Mouse (Mus musculus) heart, embryonic 16.5 days (tissue): ENCODE measurements around the gene Efs. TPM values are rescaled to one million over a fixed set of nuclear protein-coding genes. Genes with fewer than 3 reads are reported as not detected.

Experiments used
- ATAC-seq: fragments of 200-750 bp; cut with Nextera tagmentation; replicated peaks from 2 replicates; pipeline ENCODE4 v1.8.0; 2017; ENCODE audit warnings: moderate number of reproducible peaks; ENCODE audit not compliant: insufficient read depth, low FRiP score; ENCODE audit errors: extremely low read depth
- H3K27ac ChIP-seq: fragments of 300-500 bp; sonication (generic); 2 replicates; pipeline ENCODE4 v1.5.1; 2014; ENCODE audit warnings: mild to moderate bottlenecking, low read length, control low read depth, moderate library complexity
- H3K27me3 ChIP-seq: fragments of 300-500 bp; sonication (generic); 2 replicates; pipeline ENCODE4 v1.6.1; 2014; ENCODE audit warnings: low read length, mixed read lengths; ENCODE audit not compliant: control insufficient read depth, insufficient read depth
- H3K36me3 ChIP-seq: fragments of 300-500 bp; sonication (generic); 2 replicates; pipeline ENCODE4 v1.6.1; 2014; ENCODE audit not compliant: control insufficient read depth, insufficient read depth
- H3K4me1 ChIP-seq: fragments of 300-500 bp; sonication (generic); 2 replicates; pipeline ENCODE4 v1.6.1; 2014; ENCODE audit warnings: low read length, mixed read lengths; ENCODE audit not compliant: control insufficient read depth, insufficient read depth
- H3K4me2 ChIP-seq: fragments of 300-500 bp; sonication (generic); 2 replicates; pipeline ENCODE4 v1.6.1; 2014; ENCODE audit warnings: low read depth, mild to moderate bottlenecking, control low read depth, low read length
- H3K4me3 ChIP-seq: fragments of 300-500 bp; sonication (generic); 2 replicates; pipeline ENCODE4 v1.5.1; 2014; ENCODE audit warnings: mild to moderate bottlenecking, control low read depth, low read length
- H3K9ac ChIP-seq: fragments of 300-500 bp; sonication (generic); 2 replicates; pipeline ENCODE4 v1.6.1; 2014; ENCODE audit warnings: low read length, control low read depth
- H3K9me3 ChIP-seq: fragments of 300-500 bp; sonication (generic); replicated peaks from 2 replicates; pipeline ENCODE4 v1.6.1; 2016; ENCODE audit warnings: low read length; ENCODE audit not compliant: control insufficient read depth
- WGBS: fragments of 180-500 bp; shearing (Covaris S2); extraction: QIAGEN DNeasy Blood & Tissue Kit; methylation state at CpG from one replicate; pipeline ENCODE4 v1.1.7; 2014; 5-methylcytosine and 5-hydroxymethylcytosine counted together
- polyA plus RNA-seq: library from polyadenylated mRNA; unstranded; fragments of >200 nt; fragmentation: Nextera tagmentation; extraction: Ambion mirVana; gene quantifications from 2 replicates; pipeline ENCODE4 v1.2.1, GENCODE M21; 2015

Gene Efs
- polyA plus RNA-seq, 1 experiment from 2014 or later, result 13.4 TPM

DNA sequence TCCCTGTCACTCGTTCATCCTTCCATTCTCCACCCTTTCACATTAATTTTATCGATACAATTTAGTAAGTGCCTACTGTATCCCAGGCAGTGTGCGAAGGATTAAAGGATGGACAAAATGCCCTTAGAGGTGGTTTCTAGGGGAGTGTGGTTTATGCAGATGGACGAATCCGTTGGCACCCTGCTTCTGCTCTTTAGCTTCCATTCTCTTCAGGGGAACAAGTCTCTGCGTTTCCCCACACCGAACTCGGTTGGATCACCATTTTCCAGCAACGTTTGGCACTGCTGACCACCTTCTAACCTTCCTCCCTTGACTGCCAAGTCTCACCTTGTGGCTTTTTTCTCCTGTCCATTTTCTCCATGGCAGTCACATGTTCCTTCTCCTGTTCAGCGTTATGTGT, 12.6 kb downstream of the Efs start:
- peaks cover 8% of the 10 kb centered on the region; the same call in 1 of the 2 replicates for H3K36me3 ChIP-seq
- ATAC-seq, result no peak
- H3K4me1 ChIP-seq, result peaks cover 12% of the 10 kb centered on the region
- H3K4me3 ChIP-seq, result peak overlapping the region; percentile 69
- no peaks in the 10 kb centered on the region for H3K27me3 ChIP-seq
- no peak overlapping the region for H3K27ac ChIP-seq
- H3K4me2 ChIP-seq, result peak overlapping the region; percentile 97
- 14% methylated on average over 10 of the region's 10 CpGs for WGBS
- H3K9ac ChIP-seq, result peak overlapping the region; percentile 84
- H3K9me3 ChIP-seq, result no peaks in the 10 kb centered on the region

DNA sequence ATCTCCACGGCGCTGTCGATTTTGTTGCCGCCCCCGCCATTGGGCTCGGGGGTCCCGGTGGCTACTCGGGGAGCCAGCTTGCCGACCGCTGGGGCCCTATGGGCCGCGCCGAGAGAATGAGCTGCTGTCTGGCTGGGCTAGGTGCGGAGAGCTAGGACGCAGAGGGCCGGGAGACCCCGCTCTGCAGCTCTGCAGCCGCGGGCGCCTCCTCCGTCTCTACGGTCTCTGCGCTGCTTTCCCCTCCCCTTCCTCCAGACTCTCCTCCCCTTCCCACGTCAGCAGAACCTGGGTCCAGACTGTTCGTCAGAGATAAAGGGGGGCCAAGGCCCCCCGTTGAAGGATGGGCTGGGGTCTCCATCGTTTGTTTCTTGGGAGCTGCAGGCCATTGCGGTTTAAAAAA, 13.0 kb downstream of the Efs start, which contains the start of gene Slc22a17:
Gene Slc22a17 (minus strand): TSS at position 247 of the 400 bp plus-strand sequence.
- peaks cover 8% of the 10 kb centered on the region; the same call in 1 of the 2 replicates for H3K36me3 ChIP-seq
- no peaks in the 10 kb centered on the region for H3K27me3 ChIP-seq
- peak within 1 kb of the TSS; percentile 69 for H3K4me3 ChIP-seq
- peak within 1 kb of the TSS; percentile 97 for H3K4me2 ChIP-seq
- WGBS, result 0% methylated on average over 27 of the region's 28 CpGs
- H3K9me3 ChIP-seq, result no peaks in the 10 kb centered on the region
- peaks cover 12% of the 10 kb centered on the region for H3K4me1 ChIP-seq
- H3K27ac ChIP-seq, result peak within 1 kb of the TSS; percentile 56
- H3K9ac ChIP-seq, result peak within 1 kb of the TSS; percentile 84
- ATAC-seq, result peak; percentile 85

DNA sequence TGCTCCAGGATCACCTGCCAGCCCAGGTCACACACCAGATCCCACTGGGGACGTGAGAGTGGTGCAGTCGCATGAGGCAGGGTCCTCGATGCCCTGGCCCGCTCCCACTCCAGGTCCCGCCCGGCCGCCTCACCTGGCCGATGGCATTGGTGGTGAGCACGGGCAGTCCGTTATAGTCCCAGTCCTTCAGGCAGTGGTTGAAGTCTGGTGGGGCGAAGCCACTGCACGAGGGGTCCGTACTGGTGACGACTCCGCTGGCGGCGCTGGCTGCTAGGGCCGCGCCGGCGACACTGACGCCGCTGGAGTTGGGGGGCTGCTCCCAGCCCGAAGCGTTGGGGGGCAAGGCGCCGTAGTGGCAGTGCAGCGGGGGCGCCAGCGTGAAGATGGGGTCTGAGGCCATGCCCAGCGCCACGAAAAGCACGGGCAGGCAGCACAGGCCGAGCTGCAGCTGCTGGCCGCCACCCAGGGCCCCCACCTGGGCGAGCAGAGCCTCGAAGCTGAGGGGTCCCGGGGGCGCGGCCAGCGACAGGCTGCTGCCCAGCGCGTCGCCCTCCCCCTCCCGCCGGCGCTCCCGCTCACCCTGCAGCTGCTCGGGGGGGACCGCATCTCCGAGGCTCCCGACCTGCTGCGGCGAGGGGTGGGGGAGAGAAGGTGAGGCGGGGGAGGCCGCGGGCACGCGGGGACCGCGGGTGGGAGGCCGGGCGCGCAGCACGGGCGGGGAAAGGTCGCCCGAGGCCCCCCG, 13.6 kb downstream of the Efs start:
- peak overlapping the region; percentile 97 for H3K4me2 ChIP-seq
- H3K4me3 ChIP-seq, result peak overlapping the region; percentile 69
- peaks cover 12% of the 10 kb centered on the region for H3K4me1 ChIP-seq
- H3K27me3 ChIP-seq, result no peaks in the 10 kb centered on the region
- 4% methylated on average over 59 of the region's 69 CpGs for WGBS
- ATAC-seq, result peak; percentile 70
- H3K9ac ChIP-seq, result peak overlapping the region; percentile 84
- no peaks in the 10 kb centered on the region for H3K9me3 ChIP-seq
- H3K36me3 ChIP-seq, result peaks cover 9% of the 10 kb centered on the region; the same call in 1 of the 2 replicates
- peak overlapping the region; percentile 56 for H3K27ac ChIP-seq

DNA sequence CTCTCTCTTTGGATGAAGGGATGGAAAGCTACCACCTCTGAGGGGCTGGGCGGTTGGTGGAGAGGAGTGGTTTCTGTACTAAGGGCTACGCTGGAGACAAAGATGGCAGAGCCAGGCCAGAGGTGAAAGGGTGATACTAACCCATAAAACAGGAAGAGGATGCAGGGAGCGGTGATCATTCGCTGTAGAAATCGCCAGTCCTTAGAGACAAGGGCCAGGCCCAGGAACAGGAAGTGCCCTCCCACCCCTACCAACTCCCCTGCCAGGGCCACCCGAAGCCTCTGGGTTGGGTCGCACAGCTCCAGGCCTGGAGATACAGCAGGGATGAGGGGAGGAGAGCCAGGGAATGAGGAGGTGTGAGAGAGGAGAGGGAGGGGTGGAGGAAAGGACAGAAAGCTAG, 17.2 kb downstream of the Efs start:
- Histone ChIP-seq H3K36me3 (peaks cover 15% of the 10 kb centered on the region), H3K4me2 (no peak overlapping the region), H3K27me3 (no peaks in the 10 kb centered on the region), H3K9ac (0 out of 2 replicates have a peak overlapping the region, but pooled peaks have one; percentile 9), H3K27ac (no peak overlapping the region), H3K4me3 (no peak overlapping the region), H3K9me3 (no peaks in the 10 kb centered on the region), H3K4me1 (peaks cover 14% of the 10 kb centered on the region)
- ATAC-seq, result no peak
- 64% methylated on average over 7 of the region's 7 CpGs for WGBS

DNA sequence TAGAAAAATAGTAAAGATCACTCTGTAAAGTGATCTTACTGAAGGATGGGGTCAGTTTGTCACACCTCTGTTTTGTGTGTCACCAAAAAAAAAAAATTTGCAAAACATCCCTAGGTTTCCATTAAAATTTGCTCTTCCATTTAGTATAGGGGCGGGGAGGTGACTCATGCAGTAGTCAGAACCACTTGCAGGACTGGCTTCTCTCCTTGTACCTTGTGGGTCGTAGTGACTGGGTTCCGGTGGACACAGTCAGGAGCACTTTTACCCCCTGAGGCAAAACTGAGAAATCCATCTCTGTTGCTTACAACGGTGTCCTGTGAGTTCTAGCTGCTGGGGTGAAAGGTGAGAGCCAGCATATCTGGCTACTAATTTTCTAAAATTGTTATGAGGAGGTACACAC, 22.3 kb downstream of the Efs start:
- 94% methylated on average over 4 of the region's 4 CpGs for WGBS
- peaks cover 19% of the 10 kb centered on the region for H3K36me3 ChIP-seq
- no peaks in the 10 kb centered on the region for H3K9me3 ChIP-seq

DNA sequence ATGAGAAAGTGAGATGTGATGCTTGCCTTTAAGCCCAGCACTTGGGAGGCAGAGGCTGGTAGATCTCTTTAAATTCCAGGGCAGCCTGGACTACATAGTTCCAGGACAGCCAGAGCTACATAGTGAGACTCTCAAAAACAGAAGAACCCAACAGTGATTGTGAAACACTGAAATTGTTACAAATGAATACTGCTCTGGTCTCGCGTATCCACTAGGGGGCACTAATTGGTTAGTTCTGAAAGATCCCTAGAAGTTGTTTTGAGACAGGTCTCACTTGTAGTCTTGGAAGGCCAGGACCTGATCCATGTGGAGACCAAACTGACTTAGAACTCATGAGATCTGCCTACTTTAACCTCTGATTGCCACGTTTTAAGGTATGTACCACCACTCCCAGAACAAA, 25.5 kb downstream of the Efs start:
- peak overlapping the region; percentile 25 for H3K9ac ChIP-seq
- H3K4me3 ChIP-seq, result no peak overlapping the region
- H3K4me1 ChIP-seq, result peaks cover 15% of the 10 kb centered on the region
- H3K36me3 ChIP-seq, result peaks cover 30% of the 10 kb centered on the region
- H3K27ac ChIP-seq, result no peak overlapping the region
- H3K4me2 ChIP-seq, result no peak overlapping the region
- ATAC-seq, result peak; percentile 56; the same call in 1 of the 2 replicates
- H3K27me3 ChIP-seq, result no peaks in the 10 kb centered on the region
- H3K9me3 ChIP-seq, result no peaks in the 10 kb centered on the region
- WGBS, result 0% methylated on average over 3 of the region's 3 CpGs

More for the DNA sequence above, 22.3 kb downstream of the Efs start:
- no peak overlapping the region for H3K4me2 ChIP-seq
- ATAC-seq, result no peak
- peaks cover 4% of the 10 kb centered on the region; the same call in 1 of the 2 replicates for H3K4me1 ChIP-seq
- no peak overlapping the region for H3K27ac ChIP-seq
- no peak overlapping the region for H3K4me3 ChIP-seq
- H3K27me3 ChIP-seq, result no peaks in the 10 kb centered on the region
- H3K9ac ChIP-seq, result no peak overlapping the region

DNA sequence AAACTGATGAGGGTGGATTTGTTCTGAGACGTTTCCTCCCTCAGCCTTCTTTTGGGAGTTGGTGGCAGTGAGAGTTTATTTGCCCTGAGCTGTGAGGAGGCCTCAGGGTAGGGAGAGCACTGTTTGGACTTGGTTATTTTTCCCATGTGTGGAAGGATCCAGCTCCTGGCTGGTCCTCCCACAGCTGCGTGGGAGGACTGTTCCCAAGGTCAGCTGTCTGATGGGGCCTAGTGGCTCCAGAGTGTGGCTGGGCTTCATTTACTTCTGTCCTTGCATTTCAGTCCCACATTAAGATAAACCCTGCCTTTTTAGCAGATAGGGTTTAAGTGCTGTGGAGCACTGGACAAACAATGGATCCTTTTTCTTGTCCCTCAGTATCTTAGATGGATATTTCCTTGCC, 28.5 kb downstream of the Efs start:
- peak overlapping the region; percentile 21 for H3K27ac ChIP-seq
- ATAC-seq, result no peak
- 35% methylated on average over 2 of the region's 2 CpGs for WGBS
- no peaks in the 10 kb centered on the region for H3K9me3 ChIP-seq
- H3K36me3 ChIP-seq, result peaks cover 31% of the 10 kb centered on the region
- H3K9ac ChIP-seq, result peak overlapping the region; percentile 16
- H3K27me3 ChIP-seq, result no peaks in the 10 kb centered on the region
- H3K4me1 ChIP-seq, result peaks cover 22% of the 10 kb centered on the region
- no peak overlapping the region for H3K4me2 ChIP-seq
- no peak overlapping the region for H3K4me3 ChIP-seq

DNA sequence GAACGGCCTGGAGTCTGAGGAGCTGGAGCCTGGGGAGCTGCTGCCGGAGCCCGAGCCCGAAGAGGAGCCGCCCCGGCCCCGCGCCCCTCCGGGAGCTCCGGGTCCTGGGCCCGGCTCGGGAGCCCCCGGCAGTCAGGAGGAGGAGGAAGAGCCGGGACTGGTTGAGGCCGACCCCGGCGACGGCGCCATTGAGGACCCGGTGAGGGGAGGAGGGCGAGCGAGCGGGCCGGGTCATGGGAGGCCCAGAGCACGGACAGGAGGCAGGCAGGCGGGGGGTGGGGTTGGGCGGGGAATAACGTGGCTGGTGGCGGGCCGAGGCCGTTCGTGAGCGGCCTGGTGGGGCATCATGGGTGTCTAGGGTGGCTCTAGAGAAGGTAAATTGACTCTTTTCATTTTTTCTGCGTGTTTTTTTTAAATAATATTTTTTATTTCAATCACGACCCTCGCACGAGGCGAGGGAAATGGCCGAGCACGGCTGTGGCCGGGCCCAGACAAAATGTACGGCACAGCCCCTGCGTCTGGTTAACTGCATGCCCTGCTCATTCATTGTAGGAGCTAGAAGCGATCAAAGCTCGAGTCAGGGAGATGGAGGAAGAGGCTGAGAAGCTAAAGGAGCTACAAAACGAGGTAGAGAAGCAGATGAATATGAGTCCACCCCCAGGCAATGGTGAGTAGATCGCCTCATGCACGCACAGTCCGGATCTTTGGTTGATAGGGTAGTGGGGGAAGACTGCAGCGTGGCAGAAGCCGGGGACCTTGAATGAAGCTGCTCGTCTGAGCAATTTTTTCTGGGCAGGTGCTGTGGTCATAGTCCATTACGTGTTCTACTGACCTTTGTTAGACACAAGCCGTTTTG, 31.4 kb downstream of the Efs start:
- H3K36me3 ChIP-seq, result peaks cover 31% of the 10 kb centered on the region
- no peaks in the 10 kb centered on the region for H3K9me3 ChIP-seq
- WGBS, result under 1% methylated on average over 54 of the region's 54 CpGs
- H3K4me2 ChIP-seq, result peak overlapping the region; percentile 85
- H3K27me3 ChIP-seq, result no peaks in the 10 kb centered on the region
- peak; percentile 73 for ATAC-seq
- peak overlapping the region; percentile 94 for H3K27ac ChIP-seq
- peaks cover 20% of the 10 kb centered on the region for H3K4me1 ChIP-seq
- H3K4me3 ChIP-seq, result peak overlapping the region; percentile 97
- H3K9ac ChIP-seq, result peak overlapping the region; percentile 99
